Mouse (Mus musculus): ENCODE data around the gene Gm10837.
"Not testable (repeated sequence)": the region's sequence is repeated elsewhere in the genome, so short reads cannot be mapped to it uniquely, and the experiment has no call there.

Gm10837 gene

GRCm38 (mm10) chr14:122490441-122491328 lies at the start of gene Gm10837:
TSS of gene Gm10837 (plus strand) at chr14:122490586.
- no peak for DNase-seq (ENCODE audit: low spot score)

- no peak for DNase-seq (ENCODE audit: low spot score)
Observed at GRCm38 (mm10) chr14:122449601-122450495, 40.5 kb upstream of the Gm10837 start.

DNA sequence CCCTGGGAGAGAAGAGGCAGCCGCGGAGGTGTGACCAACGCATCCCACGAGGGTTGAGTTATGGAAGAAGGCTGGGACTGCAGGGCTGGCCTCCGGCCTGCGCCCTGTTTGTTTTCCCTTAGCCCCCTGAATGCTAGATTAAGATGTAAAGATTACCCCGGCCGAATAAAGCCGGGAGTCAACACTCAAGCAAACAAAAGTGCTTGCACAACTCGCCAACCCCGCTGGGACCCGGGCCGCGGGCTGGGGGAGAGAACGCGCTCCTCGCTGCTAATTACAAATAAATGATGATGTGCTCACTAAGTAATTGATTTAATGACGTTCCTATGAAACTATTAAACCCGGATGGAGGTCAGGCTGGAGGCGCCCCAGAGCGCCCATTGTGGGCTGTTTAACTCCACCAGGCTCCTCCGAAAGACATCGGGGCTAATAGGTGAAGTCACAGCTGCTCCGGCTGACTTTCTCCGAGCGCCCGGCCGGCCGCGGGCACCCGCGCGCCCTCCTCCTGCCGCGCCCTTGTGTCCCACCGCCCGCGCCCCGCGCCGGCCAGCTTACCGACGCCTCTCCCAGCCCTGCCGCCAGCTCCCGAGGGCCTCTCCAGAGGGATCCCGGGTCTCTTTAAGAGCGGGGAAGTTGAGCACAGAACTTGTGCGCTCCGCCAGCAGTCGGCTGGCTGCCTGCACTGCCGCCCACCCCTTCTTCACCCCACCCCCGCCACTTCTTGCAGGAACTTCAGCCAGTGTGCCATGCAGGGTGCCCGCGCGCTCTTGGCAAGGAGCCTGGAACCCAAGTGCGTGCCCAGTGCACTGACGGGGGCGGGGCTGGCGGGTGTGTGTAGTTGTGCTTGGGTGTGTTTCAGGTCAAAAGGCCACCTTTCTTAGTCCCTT lies 39.6 kb upstream of the Gm10837 start, which contains the start of gene Gm5089:
Gene Gm5089, minus strand, starts transcription at position 620 of the 887 bp plus-strand sequence.
- DNase-seq (ENCODE audit: low spot score), result no peak

- no peak for DNase-seq (ENCODE audit: low spot score)
Observed at GRCm38 (mm10) chr14:122451551-122452145, 38.7 kb upstream of the Gm10837 start.

GRCm38 (mm10) chr14:122452701-122453387 lies 37.5 kb upstream of the Gm10837 start:
- DNase-seq (ENCODE audit: low spot score), result no peak

- DNase-seq (ENCODE audit: low spot score), result no peak
Observed at GRCm38 (mm10) chr14:122453388-122453995, 36.9 kb upstream of the Gm10837 start.

DNA sequence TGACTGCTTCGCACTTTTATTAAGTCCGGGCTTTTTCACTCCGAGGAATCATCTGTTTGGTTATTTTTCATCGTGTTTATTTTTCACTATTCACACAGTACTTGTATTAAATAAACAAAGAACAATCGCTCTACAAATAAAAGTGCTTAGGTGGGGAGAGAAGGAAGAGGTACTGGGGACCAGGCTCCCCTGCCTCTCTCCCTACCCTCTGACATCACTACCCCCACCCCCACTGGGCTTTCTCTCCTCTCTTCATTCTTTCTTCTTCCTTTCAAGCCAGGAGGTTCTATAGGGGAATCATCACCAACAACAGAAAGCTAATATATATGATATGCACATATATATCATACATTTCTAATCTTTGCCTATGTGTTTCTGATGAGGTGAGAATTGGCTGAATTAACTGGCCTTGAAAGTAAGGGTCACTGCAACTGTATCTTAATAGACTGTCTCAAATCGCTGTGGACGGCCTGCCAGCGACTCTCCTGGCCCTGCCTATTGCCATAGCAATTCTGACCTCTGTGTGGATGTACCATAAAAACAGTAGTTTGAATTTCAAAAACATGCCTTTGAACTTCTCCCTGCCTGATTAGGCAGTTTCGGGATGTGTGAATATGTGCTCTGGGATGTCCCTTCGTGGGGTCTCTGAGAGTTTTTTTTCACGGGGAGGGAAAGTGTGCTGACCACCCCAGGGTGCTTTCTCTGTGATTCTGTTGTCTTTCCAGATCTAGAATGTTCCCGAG lies 36.2 kb upstream of the Gm10837 start:
- DNase-seq (ENCODE audit: low spot score), result no peak

- no peak for DNase-seq (ENCODE audit: low spot score)
Observed at GRCm38 (mm10) chr14:122454901-122455561, 35.4 kb upstream of the Gm10837 start.

- DNase-seq (ENCODE audit: low spot score), result no peak
Observed at GRCm38 (mm10) chr14:122455562-122455958, 34.8 kb upstream of the Gm10837 start.

GRCm38 (mm10) chr14:122459332-122459731 lies 31.1 kb upstream of the Gm10837 start:
- DNase-seq (ENCODE audit: low spot score), result not testable (repeated sequence)

- no peak for DNase-seq (ENCODE audit: low spot score)
Observed at GRCm38 (mm10) chr14:122459776-122460175, 30.6 kb upstream of the Gm10837 start.

DNA sequence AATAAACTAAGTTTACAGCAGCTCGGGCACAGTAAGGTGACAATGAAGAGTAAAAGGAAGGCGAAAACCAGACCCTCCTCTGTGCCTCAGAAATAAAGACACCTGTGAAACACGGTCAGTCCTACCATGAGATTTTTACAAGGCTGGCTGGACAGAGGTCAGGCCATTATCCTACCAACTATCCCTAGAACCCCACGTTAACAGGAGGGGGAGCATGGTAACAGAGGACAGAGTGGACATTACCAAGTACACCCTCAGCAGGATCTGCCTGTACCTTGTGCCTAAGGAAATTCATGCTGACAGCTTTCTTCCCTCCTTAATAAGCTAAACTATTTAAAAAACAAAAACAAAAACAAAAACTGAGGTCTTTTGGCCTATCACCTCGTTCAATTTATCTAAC lies 30.2 kb upstream of the Gm10837 start:
- DNase-seq (ENCODE audit: low spot score), result no peak

- no peak for DNase-seq (ENCODE audit: low spot score)
Observed at GRCm38 (mm10) chr14:122461500-122461899, 28.9 kb upstream of the Gm10837 start.

GRCm38 (mm10) chr14:122461966-122462365 lies 28.4 kb upstream of the Gm10837 start:
- DNase-seq (ENCODE audit: low spot score), result no peak

- DNase-seq (ENCODE audit: low spot score), result no peak
Observed at GRCm38 (mm10) chr14:122462689-122463079, 27.7 kb upstream of the Gm10837 start.

GRCm38 (mm10) chr14:122463080-122463691 lies 27.2 kb upstream of the Gm10837 start:
- no peak for DNase-seq (ENCODE audit: low spot score)

DNA sequence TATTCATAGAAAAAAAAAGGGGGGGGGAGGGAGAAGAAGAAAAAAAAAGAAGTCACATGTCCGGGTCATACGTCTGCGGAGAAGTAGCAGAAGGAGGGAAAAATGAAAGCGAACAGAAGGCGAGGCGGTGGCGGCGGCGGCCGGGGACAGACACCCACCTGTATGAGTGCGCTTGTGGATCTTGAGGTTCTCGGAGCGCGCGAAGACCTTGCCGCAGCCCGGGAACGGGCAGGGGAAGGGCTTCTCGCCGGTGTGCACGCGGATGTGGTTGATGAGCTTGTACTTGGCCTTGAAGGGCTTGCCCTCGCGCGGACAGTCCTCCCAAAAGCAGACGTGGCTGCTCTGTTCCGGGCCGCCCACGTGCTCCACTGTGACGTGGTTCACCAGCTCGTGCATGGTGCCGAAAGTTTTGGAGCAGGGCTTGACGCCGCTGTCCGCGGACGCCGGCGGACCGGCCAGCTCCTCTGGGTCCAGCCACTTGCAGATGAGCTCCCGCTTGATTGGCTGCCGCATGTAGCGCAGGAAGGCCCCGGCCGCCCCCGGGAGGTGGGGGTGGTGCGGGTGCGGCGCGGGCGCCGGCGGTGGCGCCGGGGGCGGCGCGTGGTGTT lies 26.5 kb upstream of the Gm10837 start:
- DNase-seq (ENCODE audit: low spot score), result not testable (repeated sequence)

DNA sequence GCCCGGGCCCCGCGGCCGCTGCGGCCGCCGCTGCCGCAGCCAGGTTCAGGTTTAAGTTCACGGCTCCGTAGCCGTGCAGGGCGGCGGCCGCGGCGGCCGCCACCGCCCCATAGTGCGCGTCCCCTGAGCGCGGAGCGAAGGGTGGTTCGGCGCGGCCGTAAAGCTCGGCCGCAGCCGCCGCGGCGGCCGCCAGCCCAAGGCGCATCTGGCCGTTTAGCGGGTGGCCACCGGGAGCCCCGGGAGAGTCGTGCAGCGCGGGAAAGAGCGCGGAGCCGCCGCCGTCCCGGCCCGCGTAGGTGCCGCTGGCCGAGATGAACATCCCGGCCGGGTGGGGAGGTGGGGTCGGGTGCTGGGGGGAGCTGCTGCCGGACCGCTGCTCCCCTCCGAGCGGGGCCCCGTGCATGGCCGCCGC lies 26.0 kb upstream of the Gm10837 start:
- no peak for DNase-seq (ENCODE audit: low spot score)
